Mouse (Mus musculus) midbrain, embryonic 11.5 days (tissue): ENCODE measurements around the gene Arid3c. TPM values are rescaled to one million over a fixed set of nuclear protein-coding genes. Genes with fewer than 3 reads are reported as not detected.
"Not testable (repeated sequence)": the region's sequence is repeated elsewhere in the genome, so short reads cannot be mapped to it uniquely, and the experiment has no call there.

Experiments used
- ATAC-seq: fragments of 200-750 bp; cut with Nextera tagmentation; 2 replicates; pipeline ENCODE4 v1.8.0; 2017; ENCODE audit warnings: moderate TSS enrichment, moderate library complexity; ENCODE audit not compliant: low FRiP score
- DNase-seq: peaks from one replicate; pipeline ENCODE4 v3.0.0; 2015; ENCODE audit warnings: low spot score; ENCODE audit errors: missing footprints
- H3K27ac ChIP-seq: fragments of 300-500 bp; sonication (generic); 2 replicates; pipeline ENCODE4 v1.5.1; 2014; ENCODE audit warnings: low read depth, low read length
- H3K27me3 ChIP-seq: fragments of 300-500 bp; sonication (generic); 2 replicates; pipeline ENCODE4 v1.6.1; 2014; ENCODE audit warnings: mild to moderate bottlenecking, low read length, moderate library complexity, mixed read lengths; ENCODE audit not compliant: control insufficient read depth, insufficient read depth
- H3K36me3 ChIP-seq: fragments of 300-500 bp; sonication (generic); 2 replicates; pipeline ENCODE4 v1.6.1; 2014; ENCODE audit warnings: mild to moderate bottlenecking, low read length, moderate library complexity, mixed read lengths; ENCODE audit not compliant: control insufficient read depth, insufficient read depth
- H3K4me1 ChIP-seq: fragments of 300-500 bp; sonication (generic); 2 replicates; pipeline ENCODE4 v1.6.1; 2014; ENCODE audit warnings: low read length; ENCODE audit not compliant: control insufficient read depth, insufficient read depth
- H3K4me2 ChIP-seq: fragments of 300-500 bp; sonication (generic); 2 replicates; pipeline ENCODE4 v1.6.1; 2014; ENCODE audit warnings: mild to moderate bottlenecking, moderate library complexity
- H3K4me3 ChIP-seq: fragments of 300-500 bp; sonication (generic); 2 replicates; pipeline ENCODE4 v1.5.1; 2014; ENCODE audit warnings: low read depth, low read length
- H3K9ac ChIP-seq: fragments of 300-500 bp; sonication (generic); 2 replicates; pipeline ENCODE4 v1.6.1; 2014; ENCODE audit warnings: low read length
- H3K9me3 ChIP-seq: fragments of 300-500 bp; sonication (generic); 2 replicates; pipeline ENCODE4 v1.6.1; 2016; ENCODE audit warnings: low read length; ENCODE audit not compliant: control insufficient read depth
- WGBS: fragments of 180-500 bp; shearing (Covaris S2); extraction: QIAGEN DNeasy Blood & Tissue Kit; methylation state at CpG from one replicate; pipeline ENCODE4 v1.1.7; 2014; 5-methylcytosine and 5-hydroxymethylcytosine counted together
- polyA plus RNA-seq: library from polyadenylated mRNA; unstranded; fragments of >200 nt; fragmentation: Nextera tagmentation; extraction: Ambion mirVana; gene quantifications from 2 replicates; pipeline ENCODE4 v1.2.1, GENCODE M21; 2014

Gene Arid3c
- polyA plus RNA-seq, 1 experiment from 2014 or later: 1.8 TPM

DNA sequence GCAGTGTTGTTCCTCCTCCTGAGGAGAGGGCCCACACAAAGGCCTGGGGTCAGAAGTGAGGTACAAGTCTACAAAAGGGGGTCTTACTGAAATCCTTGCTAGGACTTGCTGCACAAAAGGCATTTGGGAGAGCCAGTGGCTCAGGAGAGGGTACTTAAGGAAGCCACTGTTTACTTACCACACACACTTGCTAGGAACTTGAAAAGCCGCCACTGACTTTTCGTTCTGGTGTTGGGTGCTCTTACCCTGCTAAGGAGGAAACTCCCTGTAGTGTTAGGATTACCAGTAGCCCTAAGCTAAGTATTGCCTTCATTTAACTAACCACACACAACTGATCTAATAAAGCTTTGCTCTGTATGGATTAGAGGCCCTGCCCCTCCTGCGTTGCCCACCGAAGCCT is 40.9 kb downstream of the Arid3c start:
- H3K4me1 ChIP-seq, H3K36me3 ChIP-seq, H3K9me3 ChIP-seq, H3K4me2 ChIP-seq, H3K4me3 ChIP-seq, ATAC-seq, H3K27me3 ChIP-seq, H3K9ac ChIP-seq, H3K27ac ChIP-seq, DNase-seq: not testable (repeated sequence)
- whole genome bisulfite sequencing: no CpG with 5 or more reads among the region's 4 CpGs

DNA sequence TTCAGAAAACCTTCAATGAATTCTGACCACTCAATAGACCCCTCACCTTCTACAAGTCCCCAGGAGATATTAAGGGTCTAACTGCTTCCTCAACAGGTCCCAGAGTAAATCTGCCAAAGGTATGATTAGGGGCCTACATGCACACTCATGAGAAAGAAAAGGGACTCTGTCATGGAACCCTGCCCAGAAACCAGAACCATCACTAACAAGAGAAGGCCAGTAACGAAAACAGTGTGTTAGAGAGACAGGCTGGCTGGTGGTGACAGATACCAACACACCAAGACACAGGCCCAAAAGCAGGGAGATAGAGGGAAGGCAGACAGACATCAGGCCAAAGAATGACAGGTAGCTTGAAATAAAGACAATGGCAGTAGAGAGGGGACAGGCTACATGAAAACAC is 42.4 kb downstream of the Arid3c start:
- H3K4me2 ChIP-seq, DNase-seq, H3K9me3 ChIP-seq, H3K4me1 ChIP-seq, ATAC-seq, H3K9ac ChIP-seq, H3K27me3 ChIP-seq, H3K4me3 ChIP-seq, H3K36me3 ChIP-seq, H3K27ac ChIP-seq: not testable (repeated sequence)
- WGBS: 58% methylated on average over 1 of the region's 1 CpGs

DNA sequence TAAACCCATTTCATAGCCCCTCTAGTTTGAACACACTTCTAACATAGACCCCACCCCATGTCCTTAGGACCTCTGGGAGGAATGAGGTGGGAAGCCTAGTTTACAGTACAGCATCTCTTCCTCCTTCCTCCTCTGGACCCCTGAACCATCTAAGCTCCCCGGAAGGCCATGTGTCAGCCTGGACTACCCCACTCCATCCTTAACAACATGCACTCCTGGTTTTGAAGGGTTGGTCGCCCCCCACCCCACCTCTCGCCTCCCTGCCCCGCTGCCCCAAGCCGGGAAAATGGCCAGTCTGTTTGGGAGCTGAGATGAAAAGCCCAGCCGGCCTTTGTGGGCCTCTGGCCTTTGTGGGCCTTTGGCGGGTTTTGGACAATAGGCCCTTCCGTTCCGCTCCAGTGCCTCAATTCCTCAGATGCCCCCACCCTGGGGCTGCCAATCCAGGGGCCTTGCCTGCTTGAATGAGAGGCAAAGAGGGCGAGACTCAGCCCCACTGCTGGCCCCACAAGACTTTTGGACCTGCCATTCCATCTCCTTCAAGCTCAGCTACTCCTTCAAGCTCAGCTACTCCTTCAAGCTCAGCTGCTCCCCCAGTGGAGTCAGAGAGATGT is 45.0 kb downstream of the Arid3c start:
- not testable (repeated sequence) for H3K36me3 ChIP-seq, H3K9ac ChIP-seq, H3K27me3 ChIP-seq, H3K4me3 ChIP-seq, H3K4me2 ChIP-seq, H3K9me3 ChIP-seq
- Histone ChIP-seq H3K27ac (peak overlapping the region; percentile 80), H3K4me1 (peaks cover 18% of the 10 kb centered on the region)
- ATAC-seq (peak; percentile 63), DNase-seq (peak; percentile 96)
- WGBS: 9% methylated on average over 8 of the region's 10 CpGs

DNA sequence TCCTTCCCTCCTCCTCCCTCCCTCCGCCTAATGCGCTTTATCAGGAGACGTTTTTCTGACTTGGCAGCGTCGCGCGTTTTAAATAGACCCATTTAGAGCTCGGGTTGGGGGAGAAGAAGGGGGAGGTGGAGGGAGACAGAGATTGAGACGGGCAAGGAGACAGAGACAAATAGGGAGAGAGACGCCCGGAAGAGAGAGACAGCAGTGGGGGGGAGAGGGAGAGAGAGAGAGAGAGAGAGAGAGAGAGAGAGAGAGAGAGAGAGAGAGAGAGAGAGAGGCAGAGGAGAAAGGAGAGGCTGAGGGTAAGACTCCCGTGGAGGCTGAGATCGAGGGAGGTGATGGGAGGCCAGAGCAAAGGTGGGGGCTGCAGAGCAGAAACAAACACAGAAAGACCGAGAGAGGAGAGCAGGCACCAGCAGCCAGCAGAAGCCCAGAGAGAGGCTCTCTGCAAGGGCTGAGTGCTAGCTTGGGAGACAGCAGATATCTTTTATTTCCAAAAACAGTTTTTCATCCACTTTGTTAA is 46.0 kb downstream of the Arid3c start:
- not testable (repeated sequence) for H3K9me3 ChIP-seq, H3K4me3 ChIP-seq, H3K4me2 ChIP-seq, H3K9ac ChIP-seq, H3K27me3 ChIP-seq, ATAC-seq, H3K36me3 ChIP-seq
- peak; percentile 91 for DNase-seq
- peaks cover 27% of the 10 kb centered on the region for H3K4me1 ChIP-seq
- peak overlapping the region; percentile 72 for H3K27ac ChIP-seq
- WGBS: 1% methylated on average over 12 of the region's 14 CpGs

DNA sequence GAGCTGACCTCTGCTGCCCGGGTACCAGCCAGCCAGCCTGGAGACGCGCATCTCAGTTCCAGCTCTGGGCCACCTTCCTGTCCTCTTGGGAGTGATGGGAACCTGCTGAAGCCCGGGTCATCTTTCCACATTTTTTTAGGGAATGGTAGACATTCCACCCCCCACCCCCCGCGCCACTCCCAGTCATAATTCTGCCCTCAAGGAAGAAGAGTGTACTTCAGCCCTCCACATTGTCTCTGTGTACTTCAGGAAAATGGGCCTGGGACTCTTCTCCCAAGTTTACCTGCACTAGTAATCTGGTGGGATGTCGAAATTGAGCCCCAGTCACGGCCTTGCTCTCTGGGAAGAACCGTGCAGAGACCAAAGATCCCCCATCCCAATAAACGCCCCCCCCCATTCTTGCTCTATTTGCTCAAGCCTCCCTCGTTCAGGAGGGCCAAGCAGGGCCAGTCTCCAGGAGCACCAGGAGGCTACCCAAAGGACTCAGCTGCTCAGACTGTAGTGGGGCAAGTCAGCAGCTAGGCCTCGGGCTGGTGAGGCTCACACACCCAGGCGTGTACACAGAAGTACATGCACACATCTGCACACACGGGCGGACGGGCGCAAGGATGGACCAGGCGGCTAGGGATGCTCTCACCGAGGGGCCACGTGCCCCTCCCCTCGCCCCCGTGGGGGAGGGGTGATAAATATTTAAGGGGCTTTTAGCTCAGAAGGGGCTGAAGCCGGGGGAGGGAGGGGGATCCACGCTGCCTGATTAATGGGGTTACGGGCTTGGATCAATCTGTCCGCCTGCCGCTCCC is 46.6 kb downstream of the Arid3c start:
- Histone ChIP-seq H3K4me1 (peaks cover 34% of the 10 kb centered on the region), H3K4me2 (peak overlapping the region; percentile 30), H3K27ac (peak overlapping the region; percentile 88), H3K9ac (peak overlapping the region; percentile 47; the same call in 1 of the 2 replicates)
- DNase-seq: peak; percentile 94
- H3K27me3 ChIP-seq, H3K36me3 ChIP-seq, H3K4me3 ChIP-seq, H3K9me3 ChIP-seq: not testable (repeated sequence)
- under 1% methylated on average over 19 of the region's 27 CpGs for WGBS
- peak; percentile 68 for ATAC-seq

DNA sequence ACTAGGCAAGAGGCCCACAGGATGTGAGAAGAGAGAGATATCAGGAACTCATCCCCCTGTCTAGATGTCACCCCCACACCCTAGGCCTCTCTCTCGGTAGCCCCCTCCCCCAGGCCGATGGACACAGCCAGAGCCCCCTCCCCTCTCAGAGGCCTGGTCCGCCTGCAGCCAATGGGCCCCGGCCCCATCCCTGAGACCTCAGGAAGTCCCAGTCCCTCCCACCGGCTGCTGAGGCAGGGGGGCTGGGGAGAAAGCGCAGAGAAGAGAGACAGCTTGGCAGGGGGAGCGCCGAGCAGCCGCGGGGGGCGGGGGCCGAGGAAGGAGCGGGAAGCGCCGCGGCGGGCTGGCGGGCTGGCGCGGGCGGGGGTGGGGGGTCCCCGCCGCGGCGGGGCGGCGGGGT is 47.6 kb downstream of the Arid3c start:
- not testable (repeated sequence) for H3K9me3 ChIP-seq, H3K27me3 ChIP-seq, H3K36me3 ChIP-seq, H3K4me3 ChIP-seq, DNase-seq, H3K9ac ChIP-seq
- H3K27ac ChIP-seq: peak overlapping the region; percentile 68
- peak; percentile 56 for ATAC-seq
- 0% methylated on average over 8 of the region's 27 CpGs for WGBS
- peaks cover 44% of the 10 kb centered on the region for H3K4me1 ChIP-seq
- H3K4me2 ChIP-seq: peak overlapping the region; percentile 38

DNA sequence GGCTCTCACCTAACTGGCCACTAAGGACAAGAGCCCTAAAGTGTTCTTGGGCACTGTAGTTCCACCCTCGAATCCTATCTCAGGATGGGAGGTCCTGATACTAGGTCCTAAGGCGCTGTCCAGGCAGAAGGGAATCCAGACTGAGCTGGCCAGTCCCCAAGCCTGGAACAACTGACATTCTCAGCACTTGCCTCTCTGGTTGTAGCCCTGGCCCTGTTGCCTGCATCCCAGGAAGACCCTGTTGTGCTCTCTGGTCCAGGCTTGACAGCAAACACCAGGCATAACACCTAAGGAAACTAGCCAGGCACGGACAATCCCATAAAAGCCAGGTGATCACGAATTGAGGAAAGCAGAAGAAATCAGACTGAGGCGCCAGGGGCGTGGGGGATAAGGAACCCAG is 48.2 kb downstream of the Arid3c start:
- H3K9ac ChIP-seq: peak overlapping the region; percentile 60
- H3K27me3 ChIP-seq: no peaks in the 10 kb centered on the region
- H3K36me3 ChIP-seq: peaks cover 7% of the 10 kb centered on the region
- 17% methylated on average over 6 of the region's 6 CpGs for WGBS
- peak overlapping the region; percentile 38 for H3K4me2 ChIP-seq
- H3K27ac ChIP-seq: peak overlapping the region; percentile 68
- H3K4me1 ChIP-seq: peaks cover 49% of the 10 kb centered on the region
- H3K4me3 ChIP-seq: 0 out of 2 replicates have a peak overlapping the region, but pooled peaks have one; percentile 5
- DNase-seq: peak; percentile 90
- ATAC-seq: no peak
- no peaks in the 10 kb centered on the region for H3K9me3 ChIP-seq

DNA sequence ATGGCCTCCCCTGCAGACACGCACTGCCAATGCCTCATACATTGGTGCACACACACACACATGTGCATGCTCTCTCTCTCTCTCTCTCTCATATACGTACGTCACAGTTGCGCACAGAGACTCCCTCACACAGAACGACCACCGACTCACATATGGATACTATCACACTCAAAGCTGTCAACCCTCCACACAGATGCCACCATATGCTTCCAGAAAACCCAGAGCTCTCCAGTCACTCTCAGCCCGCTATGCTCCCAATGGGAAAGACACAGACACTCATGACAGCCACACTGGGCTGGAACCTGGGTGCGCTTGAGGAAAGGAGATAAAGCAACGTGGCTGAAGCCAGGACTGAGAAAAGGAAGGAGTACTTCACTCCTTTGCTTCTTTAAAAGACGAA is 49.0 kb downstream of the Arid3c start:
- no peak overlapping the region for H3K4me3 ChIP-seq
- no peak for DNase-seq
- H3K4me1 ChIP-seq: peaks cover 58% of the 10 kb centered on the region
- no peaks in the 10 kb centered on the region for H3K9me3 ChIP-seq
- no peak overlapping the region for H3K27ac ChIP-seq
- H3K9ac ChIP-seq: peak overlapping the region; percentile 60
- peaks cover 7% of the 10 kb centered on the region for H3K36me3 ChIP-seq
- H3K4me2 ChIP-seq: no peak overlapping the region
- H3K27me3 ChIP-seq: no peaks in the 10 kb centered on the region
- 87% methylated on average over 10 of the region's 10 CpGs for WGBS
- no peak for ATAC-seq

DNA sequence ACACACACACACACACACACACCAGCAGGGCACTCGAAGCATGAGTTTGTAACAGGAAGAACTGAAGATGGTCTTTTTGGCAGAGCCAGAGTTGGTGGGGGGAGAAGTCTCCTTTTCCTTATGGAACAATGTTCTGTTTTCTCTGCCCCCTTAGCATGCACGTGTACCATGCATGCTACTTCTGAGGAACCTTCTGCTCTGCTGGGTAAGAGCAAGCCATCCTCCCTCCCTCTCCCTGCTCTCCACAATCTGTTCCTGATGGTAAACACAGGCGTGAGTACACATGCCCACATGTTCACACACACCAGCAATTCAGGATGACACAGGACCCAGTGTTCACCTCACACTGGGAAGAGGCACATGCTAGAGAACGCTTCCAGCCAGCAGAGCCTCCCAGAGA is 49.8 kb downstream of the Arid3c start:
- Histone ChIP-seq H3K9ac (no peak overlapping the region), H3K36me3 (peaks cover 7% of the 10 kb centered on the region), H3K27ac (no peak overlapping the region), H3K4me3 (no peak overlapping the region), H3K4me2 (no peak overlapping the region), H3K27me3 (no peaks in the 10 kb centered on the region), H3K4me1 (peaks cover 64% of the 10 kb centered on the region), H3K9me3 (no peaks in the 10 kb centered on the region)
- ATAC-seq: no peak
- 73% methylated on average over 4 of the region's 4 CpGs for WGBS
- DNase-seq: no peak
